Mouse (Mus musculus): ENCODE measurements at regions not wholly inside any gene's neighbourhood (a gene's known extent, or its start where the extent isn't known, plus 50 kb on each side); places are given as distances from the start of the nearest gene placed in this dataset.
"Not testable (repeated sequence)": the region's sequence is repeated elsewhere in the genome, so short reads cannot be mapped to it uniquely, and the experiment has no call there.

- H3K27ac ChIP-seq (ENCODE audit: low read depth, low read length): no peak overlapping the region
- H3K36me3 ChIP-seq (ENCODE audit: control insufficient read depth, insufficient read depth, low read length): no peaks in the 10 kb centered on the region
- H3K27me3 ChIP-seq (ENCODE audit: control insufficient read depth, insufficient read depth, low read length): no peaks in the 10 kb centered on the region
- no peak overlapping the region for H3K4me2 ChIP-seq (ENCODE audit: low read depth)
- H3K4me3 ChIP-seq (ENCODE audit: low read depth, low read length): no peak overlapping the region
- no peak overlapping the region for H3K9ac ChIP-seq (ENCODE audit: low read length)
- DNase-seq (ENCODE audit: low spot score) (peak; percentile 23), ATAC-seq (ENCODE audit: insufficient read depth, low FRiP score, low TSS enrichment) (peak; percentile 64)
- 8% methylated on average over 4 of the region's 4 CpGs for WGBS
- H3K4me1 ChIP-seq (ENCODE audit: control insufficient read depth, insufficient read depth, low read length): no peaks in the 10 kb centered on the region
- no peaks in the 10 kb centered on the region for H3K9me3 ChIP-seq (ENCODE audit: control insufficient read depth, low read length)
Observed at GRCm38 (mm10) chr13:79765437-79765838, 1117.7 kb upstream of the Arrdc3 start.

- no peak overlapping the region for H3K4me3 ChIP-seq (ENCODE audit: low read depth, low read length)
- no peak for ATAC-seq (ENCODE audit: insufficient read depth, low FRiP score, low TSS enrichment)
- no peaks in the 10 kb centered on the region for H3K4me1 ChIP-seq (ENCODE audit: control insufficient read depth, insufficient read depth, low read length)
- H3K36me3 ChIP-seq (ENCODE audit: control insufficient read depth, insufficient read depth, low read length): no peaks in the 10 kb centered on the region
- WGBS: 91% methylated on average over 1 of the region's 1 CpGs
- no peak overlapping the region for H3K27ac ChIP-seq (ENCODE audit: low read depth, low read length)
- no peak for DNase-seq (ENCODE audit: low spot score)
- no peaks in the 10 kb centered on the region for H3K9me3 ChIP-seq (ENCODE audit: control insufficient read depth, low read length)
- H3K4me2 ChIP-seq (ENCODE audit: low read depth): no peak overlapping the region
- H3K27me3 ChIP-seq (ENCODE audit: control insufficient read depth, insufficient read depth, low read length): no peaks in the 10 kb centered on the region
- no peak overlapping the region for H3K9ac ChIP-seq (ENCODE audit: low read length)
Observed at GRCm38 (mm10) chr13:79784991-79785666, 1098.1 kb upstream of the Arrdc3 start.

- WGBS: 84% methylated on average over 2 of the region's 2 CpGs
- Histone ChIP-seq H3K9me3 (ENCODE audit: control insufficient read depth, low read length) (no peaks in the 10 kb centered on the region), H3K4me2 (ENCODE audit: low read depth) (no peak overlapping the region), H3K9ac (ENCODE audit: low read length) (no peak overlapping the region), H3K4me1 (ENCODE audit: control insufficient read depth, insufficient read depth, low read length) (no peaks in the 10 kb centered on the region), H3K4me3 (ENCODE audit: low read depth, low read length) (no peak overlapping the region), H3K27me3 (ENCODE audit: control insufficient read depth, insufficient read depth, low read length) (no peaks in the 10 kb centered on the region), H3K27ac (ENCODE audit: low read depth, low read length) (no peak overlapping the region), H3K36me3 (ENCODE audit: control insufficient read depth, insufficient read depth, low read length) (no peaks in the 10 kb centered on the region)
- ATAC-seq (ENCODE audit: insufficient read depth, low FRiP score, low TSS enrichment) (no peak), DNase-seq (ENCODE audit: low spot score) (no peak)
Observed at GRCm38 (mm10) chr13:79801591-79801990, 1081.6 kb upstream of the Arrdc3 start.

GRCm38 (mm10) chr13:79835592-79835991, 1047.6 kb upstream of the Arrdc3 start:
- H3K36me3 ChIP-seq (ENCODE audit: control insufficient read depth, insufficient read depth, low read length): no peaks in the 10 kb centered on the region
- DNase-seq (ENCODE audit: low spot score) (no peak), ATAC-seq (ENCODE audit: insufficient read depth, low FRiP score, low TSS enrichment) (no peak)
- no peak overlapping the region for H3K4me3 ChIP-seq (ENCODE audit: low read depth, low read length)
- no peaks in the 10 kb centered on the region for H3K4me1 ChIP-seq (ENCODE audit: control insufficient read depth, insufficient read depth, low read length)
- WGBS: 69% methylated on average over 1 of the region's 1 CpGs
- H3K9me3 ChIP-seq (ENCODE audit: control insufficient read depth, low read length): no peaks in the 10 kb centered on the region
- H3K27ac ChIP-seq (ENCODE audit: low read depth, low read length): no peak overlapping the region
- no peak overlapping the region for H3K9ac ChIP-seq (ENCODE audit: low read length)
- H3K4me2 ChIP-seq (ENCODE audit: low read depth): no peak overlapping the region
- no peaks in the 10 kb centered on the region for H3K27me3 ChIP-seq (ENCODE audit: control insufficient read depth, insufficient read depth, low read length)

GRCm38 (mm10) chr13:79844800-79845199, 1038.4 kb upstream of the Arrdc3 start:
- no peak overlapping the region for H3K9ac ChIP-seq (ENCODE audit: low read length)
- H3K4me3 ChIP-seq (ENCODE audit: low read depth, low read length): no peak overlapping the region
- ATAC-seq (ENCODE audit: insufficient read depth, low FRiP score, low TSS enrichment) (no peak), DNase-seq (ENCODE audit: low spot score) (no peak)
- no peaks in the 10 kb centered on the region for H3K36me3 ChIP-seq (ENCODE audit: control insufficient read depth, insufficient read depth, low read length)
- no peak overlapping the region for H3K27ac ChIP-seq (ENCODE audit: low read depth, low read length)
- no peaks in the 10 kb centered on the region for H3K27me3 ChIP-seq (ENCODE audit: control insufficient read depth, insufficient read depth, low read length)
- 56% methylated on average over 2 of the region's 2 CpGs for WGBS
- H3K9me3 ChIP-seq (ENCODE audit: control insufficient read depth, low read length): no peaks in the 10 kb centered on the region
- H3K4me1 ChIP-seq (ENCODE audit: control insufficient read depth, insufficient read depth, low read length): no peaks in the 10 kb centered on the region
- no peak overlapping the region for H3K4me2 ChIP-seq (ENCODE audit: low read depth)

- not testable (repeated sequence) for DNase-seq (ENCODE audit: low spot score); H3K4me1 ChIP-seq (ENCODE audit: control insufficient read depth, insufficient read depth, low read length); H3K36me3 ChIP-seq (ENCODE audit: control insufficient read depth, insufficient read depth, low read length); H3K27ac ChIP-seq (ENCODE audit: low read depth, low read length); H3K27me3 ChIP-seq (ENCODE audit: control insufficient read depth, insufficient read depth, low read length); ATAC-seq (ENCODE audit: insufficient read depth, low FRiP score, low TSS enrichment); H3K4me2 ChIP-seq (ENCODE audit: low read depth); H3K4me3 ChIP-seq (ENCODE audit: low read depth, low read length); H3K9ac ChIP-seq (ENCODE audit: low read length); H3K9me3 ChIP-seq (ENCODE audit: control insufficient read depth, low read length)
- 84% methylated on average over 1 of the region's 1 CpGs for WGBS
Observed at GRCm38 (mm10) chr13:79867501-79867900, 1015.7 kb upstream of the Arrdc3 start.

- no peak overlapping the region for H3K27ac ChIP-seq (ENCODE audit: low read depth, low read length)
- H3K27me3 ChIP-seq (ENCODE audit: control insufficient read depth, insufficient read depth, low read length): no peaks in the 10 kb centered on the region
- H3K9me3 ChIP-seq (ENCODE audit: control insufficient read depth, low read length): no peaks in the 10 kb centered on the region
- H3K4me2 ChIP-seq (ENCODE audit: low read depth): no peak overlapping the region
- DNase-seq (ENCODE audit: low spot score): no peak
- H3K9ac ChIP-seq (ENCODE audit: low read length): no peak overlapping the region
- H3K4me3 ChIP-seq (ENCODE audit: low read depth, low read length): no peak overlapping the region
- no peaks in the 10 kb centered on the region for H3K36me3 ChIP-seq (ENCODE audit: control insufficient read depth, insufficient read depth, low read length)
- no peak for ATAC-seq (ENCODE audit: insufficient read depth, low FRiP score, low TSS enrichment)
- H3K4me1 ChIP-seq (ENCODE audit: control insufficient read depth, insufficient read depth, low read length): no peaks in the 10 kb centered on the region
- WGBS: 83% methylated on average over 2 of the region's 2 CpGs
Observed at GRCm38 (mm10) chr13:79868481-79869225, 1014.5 kb upstream of the Arrdc3 start.

- Histone ChIP-seq H3K9ac (ENCODE audit: low read length) (no peak overlapping the region), H3K4me1 (ENCODE audit: control insufficient read depth, insufficient read depth, low read length) (no peaks in the 10 kb centered on the region), H3K36me3 (ENCODE audit: control insufficient read depth, insufficient read depth, low read length) (no peaks in the 10 kb centered on the region), H3K4me3 (ENCODE audit: low read depth, low read length) (no peak overlapping the region), H3K27me3 (ENCODE audit: control insufficient read depth, insufficient read depth, low read length) (no peaks in the 10 kb centered on the region), H3K27ac (ENCODE audit: low read depth, low read length) (no peak overlapping the region), H3K9me3 (ENCODE audit: control insufficient read depth, low read length) (no peaks in the 10 kb centered on the region), H3K4me2 (ENCODE audit: low read depth) (no peak overlapping the region)
- ATAC-seq (ENCODE audit: insufficient read depth, low FRiP score, low TSS enrichment) (no peak), DNase-seq (ENCODE audit: low spot score) (no peak)
- 89% methylated on average over 1 of the region's 1 CpGs for WGBS
Observed at GRCm38 (mm10) chr13:79880136-79880535, 1003.0 kb upstream of the Arrdc3 start.

GRCm38 (mm10) chr13:79885959-79886358, 997.2 kb upstream of the Arrdc3 start:
- H3K4me2 ChIP-seq (ENCODE audit: low read depth): no peak overlapping the region
- H3K36me3 ChIP-seq (ENCODE audit: control insufficient read depth, insufficient read depth, low read length): no peaks in the 10 kb centered on the region
- no peak overlapping the region for H3K4me3 ChIP-seq (ENCODE audit: low read depth, low read length)
- no peak overlapping the region for H3K27ac ChIP-seq (ENCODE audit: low read depth, low read length)
- no peak for DNase-seq (ENCODE audit: low spot score)
- no peak for ATAC-seq (ENCODE audit: insufficient read depth, low FRiP score, low TSS enrichment)
- no peaks in the 10 kb centered on the region for H3K4me1 ChIP-seq (ENCODE audit: control insufficient read depth, insufficient read depth, low read length)
- H3K9ac ChIP-seq (ENCODE audit: low read length): no peak overlapping the region
- H3K27me3 ChIP-seq (ENCODE audit: control insufficient read depth, insufficient read depth, low read length): no peaks in the 10 kb centered on the region
- H3K9me3 ChIP-seq (ENCODE audit: control insufficient read depth, low read length): no peaks in the 10 kb centered on the region

Measured in neural tube, embryonic 11.5 days (tissue).